Mouse (Mus musculus): ENCODE measurements around the gene Tlr6. TPM values are rescaled to one million over a fixed set of nuclear protein-coding genes. Genes with fewer than 3 reads are reported as not detected.

The Tlr6 gene
- polyA plus RNA-seq, 1 experiment from 2014 or later: 0.14 TPM

DNA sequence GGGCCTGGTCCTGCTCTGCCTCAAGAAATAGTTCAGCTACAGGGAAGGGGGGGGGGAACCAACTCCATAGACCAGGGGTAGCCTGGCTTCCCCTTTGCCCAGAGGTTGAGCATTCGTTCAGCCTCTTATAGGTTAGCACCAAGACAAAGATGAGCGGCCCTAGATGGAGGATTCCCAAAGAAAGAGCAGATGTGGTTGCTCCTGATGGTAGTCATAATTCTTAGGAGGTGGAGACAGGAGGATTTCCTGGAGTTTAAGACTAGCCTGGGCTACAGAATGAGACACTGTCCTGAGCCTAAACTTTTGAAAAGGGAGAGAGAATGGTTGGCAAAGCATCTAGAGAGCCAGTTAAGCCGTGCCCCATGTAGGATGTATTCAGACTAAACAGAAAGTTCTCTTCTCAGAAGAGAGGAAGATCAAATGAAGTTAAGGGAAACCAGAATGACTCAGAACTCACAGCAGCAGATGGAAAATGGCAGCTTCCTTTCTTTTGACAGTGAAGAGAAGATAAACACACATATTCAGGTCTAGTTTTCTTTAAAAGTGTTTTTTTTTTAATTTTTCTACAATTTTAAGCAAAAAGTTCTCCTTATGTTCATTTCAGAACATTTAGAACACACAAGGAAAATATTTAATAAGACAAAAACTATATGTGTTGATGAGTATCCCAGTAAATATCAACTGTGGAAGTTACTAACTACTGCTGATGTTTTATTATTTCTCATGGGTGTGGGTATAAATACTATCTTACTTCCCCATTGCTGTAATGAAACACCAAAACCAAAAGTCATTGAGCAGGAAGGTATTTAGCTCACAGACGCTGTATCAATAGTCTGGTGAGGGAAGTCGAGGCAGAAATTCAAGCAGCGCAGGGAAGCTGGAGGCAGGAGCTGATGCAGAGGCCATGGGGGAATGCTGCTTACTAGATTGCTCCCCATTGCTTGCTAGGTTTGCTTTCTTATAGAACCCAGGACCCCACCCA is 41.0 kb downstream of the Tlr6 start:
- no peak for ATAC-seq
- WGBS: 91% methylated on average over 6 of the region's 6 CpGs
- Histone ChIP-seq H3K9ac (no peak overlapping the region), H3K4me2 (no peak overlapping the region), H3K27ac (no peak overlapping the region), H3K9me3 (replicated peaks) (peaks cover 7% of the 10 kb centered on the region; the same call in 1 of the 2 replicates), H3K27me3 (no peaks in the 10 kb centered on the region), H3K4me3 (no peak overlapping the region), H3K4me1 (no peaks in the 10 kb centered on the region), H3K36me3 (ENCODE audit: poor library complexity, severe bottlenecking) (no peaks in the 10 kb centered on the region)

DNA sequence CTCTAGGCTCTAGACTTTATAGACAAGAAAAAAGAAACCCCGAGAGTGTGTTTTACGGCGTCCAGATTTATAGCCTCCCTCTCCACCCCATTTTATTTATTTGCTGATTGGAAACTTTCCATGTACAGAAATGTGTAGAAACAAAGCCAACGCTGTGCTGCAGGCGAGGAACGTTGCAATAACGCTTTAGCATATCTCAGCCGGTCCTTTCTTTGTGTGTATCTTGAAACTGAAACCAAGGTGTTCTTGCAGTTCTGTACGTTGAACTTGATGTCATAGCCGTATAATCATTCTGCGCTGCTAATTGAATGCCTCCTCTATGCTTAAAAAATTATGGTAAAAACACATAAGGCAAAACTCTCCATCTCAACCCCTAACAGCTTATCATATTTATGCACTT is 42.2 kb downstream of the Tlr6 start:
- no peak overlapping the region for H3K4me3 ChIP-seq
- H3K36me3 ChIP-seq (ENCODE audit: poor library complexity, severe bottlenecking): no peaks in the 10 kb centered on the region
- 96% methylated on average over 11 of the region's 11 CpGs for WGBS
- H3K4me1 ChIP-seq: no peaks in the 10 kb centered on the region
- peaks cover 7% of the 10 kb centered on the region; the same call in 1 of the 2 replicates for H3K9me3 ChIP-seq (replicated peaks)
- H3K27ac ChIP-seq: no peak overlapping the region
- no peaks in the 10 kb centered on the region for H3K27me3 ChIP-seq
- no peak overlapping the region for H3K9ac ChIP-seq
- no peak for ATAC-seq
- no peak overlapping the region for H3K4me2 ChIP-seq

DNA sequence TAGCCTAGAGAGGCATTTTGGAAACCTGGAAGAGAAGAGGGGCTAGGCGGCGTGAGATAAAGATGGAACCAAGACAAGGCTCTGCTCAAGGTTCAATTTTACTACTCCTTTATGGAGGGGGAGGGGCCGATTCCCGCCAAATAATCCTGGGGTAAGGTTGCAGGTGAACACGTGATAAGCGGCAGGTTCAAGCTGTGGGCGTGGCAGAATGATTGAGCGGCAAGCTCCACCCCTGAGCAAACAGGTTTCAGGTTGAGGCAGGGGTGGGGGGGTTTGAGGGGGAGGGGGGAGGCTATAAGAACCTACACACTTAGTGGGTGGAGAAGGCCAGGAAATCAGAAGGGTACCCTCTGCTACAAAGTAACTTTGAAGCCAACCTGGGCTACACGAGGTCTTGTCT is 42.7 kb downstream of the Tlr6 start:
- no peaks in the 10 kb centered on the region for H3K27me3 ChIP-seq
- no peaks in the 10 kb centered on the region for H3K36me3 ChIP-seq (ENCODE audit: poor library complexity, severe bottlenecking)
- H3K4me2 ChIP-seq: no peak overlapping the region
- H3K9ac ChIP-seq: no peak overlapping the region
- H3K9me3 ChIP-seq (replicated peaks): peaks cover 7% of the 10 kb centered on the region; the same call in 1 of the 2 replicates
- H3K4me3 ChIP-seq: no peak overlapping the region
- no peaks in the 10 kb centered on the region for H3K4me1 ChIP-seq
- no peak overlapping the region for H3K27ac ChIP-seq
- ATAC-seq: no peak
- WGBS: 96% methylated on average over 9 of the region's 9 CpGs

DNA sequence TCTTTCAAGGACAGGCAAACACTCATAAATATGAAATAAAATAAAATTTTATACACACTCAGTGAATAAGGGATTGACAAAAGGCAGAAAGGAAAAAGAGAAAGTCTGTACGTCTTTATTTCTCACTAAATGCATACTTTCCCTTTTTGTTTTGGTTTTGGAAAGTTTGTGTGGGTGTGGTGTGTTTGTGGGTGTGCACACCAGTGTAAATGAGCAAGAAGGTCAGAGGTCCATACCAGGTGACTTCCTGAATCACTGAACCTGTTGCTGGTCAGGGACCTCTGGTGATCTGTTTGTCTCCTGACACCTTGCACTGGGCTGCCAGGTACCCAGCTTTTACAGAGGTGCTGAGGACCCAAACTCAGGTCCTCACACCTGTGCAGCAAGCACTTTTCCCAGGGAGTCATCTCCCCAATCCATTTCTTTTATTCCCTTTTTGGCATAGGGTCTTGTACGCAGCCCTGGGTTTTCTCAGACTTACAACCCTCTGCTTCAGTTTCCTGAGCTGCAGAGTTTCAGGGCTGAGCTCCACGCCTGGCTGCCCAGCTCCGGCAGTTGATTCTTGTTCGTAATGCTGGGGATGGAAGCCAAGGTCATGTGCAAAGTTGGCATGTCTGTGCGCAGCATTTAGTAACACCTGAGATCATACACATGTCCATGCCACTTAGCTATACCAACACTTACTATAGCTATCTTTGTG is 51.2 kb downstream of the Tlr6 start:
- Histone ChIP-seq H3K4me3 (no peak overlapping the region), H3K36me3 (ENCODE audit: poor library complexity, severe bottlenecking) (no peaks in the 10 kb centered on the region), H3K9ac (no peak overlapping the region), H3K9me3 (replicated peaks) (no peaks in the 10 kb centered on the region), H3K27me3 (no peaks in the 10 kb centered on the region), H3K4me1 (no peaks in the 10 kb centered on the region), H3K27ac (no peak overlapping the region), H3K4me2 (no peak overlapping the region)
- WGBS: 89% methylated on average over 6 of the region's 6 CpGs
- no peak for ATAC-seq

DNA sequence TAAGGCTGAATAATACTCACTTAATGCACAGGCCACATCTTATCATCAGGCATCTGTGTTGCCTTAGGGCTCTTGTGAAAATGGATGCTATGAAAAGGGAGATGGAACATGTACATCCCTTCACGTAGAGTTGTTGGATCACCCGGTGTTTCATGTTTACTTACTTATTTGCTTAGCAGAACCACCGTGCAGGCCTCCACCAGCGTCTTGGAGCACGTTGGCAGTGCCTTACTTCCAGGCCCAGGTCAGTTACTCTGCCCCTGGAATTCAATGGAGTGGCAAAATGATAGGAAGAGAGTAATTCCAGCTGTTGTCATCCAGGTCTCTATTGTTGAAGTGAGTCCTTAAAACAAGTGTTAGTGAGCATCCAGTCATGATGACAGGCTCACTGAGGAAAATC is 52.0 kb downstream of the Tlr6 start:
- H3K27ac ChIP-seq: no peak overlapping the region
- H3K36me3 ChIP-seq (ENCODE audit: poor library complexity, severe bottlenecking): no peaks in the 10 kb centered on the region
- no peaks in the 10 kb centered on the region for H3K27me3 ChIP-seq
- no peaks in the 10 kb centered on the region for H3K4me1 ChIP-seq
- no peak for ATAC-seq
- no peaks in the 10 kb centered on the region for H3K9me3 ChIP-seq (replicated peaks)
- no peak overlapping the region for H3K4me2 ChIP-seq
- no peak overlapping the region for H3K9ac ChIP-seq
- WGBS: 90% methylated on average over 5 of the region's 5 CpGs
- no peak overlapping the region for H3K4me3 ChIP-seq

DNA sequence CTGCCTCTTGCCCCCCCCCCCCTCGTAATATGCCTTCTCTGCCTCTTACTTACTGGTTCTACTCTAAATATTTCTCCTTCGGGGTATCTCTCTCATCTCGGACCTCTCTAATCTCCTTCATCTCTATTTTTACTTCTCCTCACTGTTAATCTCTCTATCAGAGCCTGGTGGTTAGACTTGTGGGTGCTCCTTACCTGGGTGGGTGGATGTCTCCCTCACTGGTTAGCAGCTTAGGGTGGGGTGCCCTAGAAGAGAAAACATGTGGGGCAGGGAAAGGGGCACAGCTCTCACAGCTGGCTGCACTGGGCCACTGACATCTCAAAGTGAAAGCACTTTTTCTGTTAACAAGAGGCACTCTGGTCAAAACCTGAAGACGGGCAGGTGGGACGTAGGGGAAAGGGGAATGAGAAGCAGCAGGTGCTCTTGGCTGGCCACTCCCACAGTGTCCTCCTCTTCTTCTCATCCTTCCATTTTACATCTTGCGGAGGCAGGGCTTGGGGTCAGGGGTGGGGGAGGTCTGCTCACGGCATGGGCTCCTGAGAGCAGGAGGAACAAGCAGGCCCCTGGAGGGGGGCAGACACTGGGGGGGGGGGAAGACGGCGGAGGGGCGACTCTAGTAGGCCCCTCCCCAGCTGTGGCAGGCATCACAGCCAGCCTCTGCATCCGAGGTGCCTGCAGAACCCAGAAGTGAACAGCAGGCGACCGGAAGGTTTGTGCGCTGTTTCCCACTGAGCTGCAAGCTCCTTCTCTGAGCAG is 54.2 kb downstream of the Tlr6 start:
- ATAC-seq: no peak
- WGBS: 73% methylated on average over 12 of the region's 14 CpGs
- Histone ChIP-seq H3K9me3 (replicated peaks) (0 out of 2 replicates have a peak, but pooled peaks cover 5% of the 10 kb centered on the region), H3K4me2 (no peak overlapping the region), H3K27me3 (no peaks in the 10 kb centered on the region), H3K36me3 (ENCODE audit: poor library complexity, severe bottlenecking) (no peaks in the 10 kb centered on the region), H3K27ac (no peak overlapping the region), H3K9ac (no peak overlapping the region), H3K4me3 (no peak overlapping the region), H3K4me1 (no peaks in the 10 kb centered on the region)

MicroRNAs within 50 kb of the gene (microRNA counts, 519-probe panel; counts per million panel counts)
- microRNA mmu-miR-574-3p: 2,007 counts per million, percentile 58 among the panel's probes with 10 or more counts
- 177 counts per million, percentile 53 among the panel's probes with 10 or more counts for microRNA mmu-miR-574-5p

Small RNA genes within 50 kb of the gene (microRNA-seq; reads per million reads assigned to microRNA genes)
- gene Mir574: 21.7 reads per million, percentile 31 among the genes with 10 or more reads in this experiment

Other genes starting within 250 kb of the Tlr6 start
- 24.0 and 25.1 TPM in 2 replicates for gene Klf3, start 156.7 kb downstream of the Tlr6 start, polyA plus RNA-seq (2015; fragmentation: Nextera tagmentation; extraction: Ambion mirVana)
- 0.14 and 0.39 TPM in 2 replicates for gene Tlr1, start 26.5 kb downstream of the Tlr6 start, polyA plus RNA-seq (2015; fragmentation: Nextera tagmentation; extraction: Ambion mirVana)
- gene Fam114a1, start 10.0 kb upstream of the Tlr6 start, polyA plus RNA-seq (2015; fragmentation: Nextera tagmentation; extraction: Ambion mirVana): 6.3 and 6.5 TPM in 2 replicates
- not detected in 2 replicates for gene Tmem156, start 132.0 kb upstream of the Tlr6 start, polyA plus RNA-seq (2015; fragmentation: Nextera tagmentation; extraction: Ambion mirVana)
- 51.7 and 53.4 TPM in 2 replicates for gene Klhl5, start 147.4 kb upstream of the Tlr6 start, polyA plus RNA-seq (2015; fragmentation: Nextera tagmentation; extraction: Ambion mirVana)
- gene Wdr19, start 239.6 kb upstream of the Tlr6 start, polyA plus RNA-seq (2015; fragmentation: Nextera tagmentation; extraction: Ambion mirVana): 10.4 and 12.6 TPM in 2 replicates